Mouse (Mus musculus) myocyte (in vitro differentiated cells): ENCODE measurements around the gene 4931428F04Rik.

Experiments
- CEBPB ChIP-seq: IDR thresholded peaks from 2 replicates; pipeline ENCODE4 v1.6.1; 2011; ENCODE audit warnings: mild to moderate bottlenecking, moderate library complexity; ENCODE audit not compliant: poor library complexity, insufficient read depth, severe bottlenecking
- E2F4 ChIP-seq: IDR thresholded peaks from one replicate; pipeline ENCODE4 v1.6.1; 2011; ENCODE audit warnings: mild to moderate bottlenecking, control low read depth, moderate library complexity; ENCODE audit not compliant: insufficient read depth
- MAX ChIP-seq: IDR thresholded peaks from one replicate; pipeline ENCODE4 v1.6.1; 2011; ENCODE audit warnings: low read depth, mild to moderate bottlenecking, control low read depth
- MYOD1 ChIP-seq, 3 experiments: IDR thresholded peaks; one replicate each; pipeline ENCODE4 v1.6.1; 2011; ENCODE audit warnings: control low read depth in 2 of 3, low read depth in 2 of 3, mild to moderate bottlenecking in 2 of 3, moderate library complexity in 1 of 3; ENCODE audit not compliant: insufficient read length in 2 of 3, control insufficient read depth in 1 of 3
- MYOG ChIP-seq, 3 experiments: IDR thresholded peaks; one replicate each; pipeline ENCODE4 v1.6.1; 2011; ENCODE audit warnings: control low read depth in 2 of 3, low read depth in 2 of 3, mild to moderate bottlenecking in 2 of 3; ENCODE audit not compliant: insufficient read length in 2 of 3, control insufficient read depth in 1 of 3, insufficient read depth in 1 of 3
- POLR2A ChIP-seq: IDR thresholded peaks from one replicate; pipeline ENCODE4 v1.6.1; 2011; ENCODE audit warnings: low read depth, mild to moderate bottlenecking, control low read depth, moderate library complexity; ENCODE audit not compliant: insufficient read length
- POLR2AphosphoS2 ChIP-seq: IDR thresholded peaks from one replicate; pipeline ENCODE4 v1.6.1; 2011; ENCODE audit warnings: low read depth, control low read depth; ENCODE audit not compliant: insufficient read length
- REST ChIP-seq: IDR thresholded peaks from one replicate; pipeline ENCODE4 v1.6.1; 2011; ENCODE audit warnings: mild to moderate bottlenecking, control low read depth, moderate library complexity; ENCODE audit not compliant: insufficient read depth, insufficient read length
- SRF ChIP-seq: IDR thresholded peaks from one replicate; pipeline ENCODE4 v1.6.1; 2011; ENCODE audit warnings: low read depth; ENCODE audit not compliant: control insufficient read depth, insufficient read length
- TCF12 ChIP-seq: IDR thresholded peaks from one replicate; pipeline ENCODE4 v1.6.1; 2011; ENCODE audit warnings: mild to moderate bottlenecking, control low read depth; ENCODE audit not compliant: poor library complexity, insufficient read depth, severe bottlenecking
- USF1 ChIP-seq: IDR thresholded peaks from one replicate; pipeline ENCODE4 v1.6.1; 2011; ENCODE audit warnings: low read depth, mild to moderate bottlenecking, control low read depth, moderate library complexity

- TF ChIP-seq REST (no peak), POLR2A (peak; percentile 80), POLR2AphosphoS2 (peak; percentile 66), MAX (no peak), USF1 (no peak), TCF12 (no peak), SRF (no peak), MYOG (IDR thresholded peaks at IDR 0.05; ENCODE audit: control insufficient read depth in 1 of 3, insufficient read depth in 1 of 3, insufficient read length in 2 of 3, low read depth in 2 of 3) (peak in 1 of 3 experiments; percentile 3), E2F4 (no peak), CEBPB (no peak), MYOD1 (IDR thresholded peaks at IDR 0.05; ENCODE audit: control insufficient read depth in 1 of 3, insufficient read length in 2 of 3, low read depth in 2 of 3) (peak in 1 of 3 experiments; percentile 28)
Observed at GRCm38 (mm10) chr8:105297511-105298192, 8.0 kb upstream of the 4931428F04Rik start, which contains the start of gene E2f4.
